Mouse (Mus musculus): ENCODE data around the gene Mcrip1. TPM values are rescaled to one million over a fixed set of nuclear protein-coding genes. Genes with fewer than 3 reads are reported as not detected.

Gene Mcrip1
- 157 and 172 TPM in 2 replicates for polyA plus RNA-seq (2015; fragmentation: Nextera tagmentation; extraction: Ambion mirVana)

DNA sequence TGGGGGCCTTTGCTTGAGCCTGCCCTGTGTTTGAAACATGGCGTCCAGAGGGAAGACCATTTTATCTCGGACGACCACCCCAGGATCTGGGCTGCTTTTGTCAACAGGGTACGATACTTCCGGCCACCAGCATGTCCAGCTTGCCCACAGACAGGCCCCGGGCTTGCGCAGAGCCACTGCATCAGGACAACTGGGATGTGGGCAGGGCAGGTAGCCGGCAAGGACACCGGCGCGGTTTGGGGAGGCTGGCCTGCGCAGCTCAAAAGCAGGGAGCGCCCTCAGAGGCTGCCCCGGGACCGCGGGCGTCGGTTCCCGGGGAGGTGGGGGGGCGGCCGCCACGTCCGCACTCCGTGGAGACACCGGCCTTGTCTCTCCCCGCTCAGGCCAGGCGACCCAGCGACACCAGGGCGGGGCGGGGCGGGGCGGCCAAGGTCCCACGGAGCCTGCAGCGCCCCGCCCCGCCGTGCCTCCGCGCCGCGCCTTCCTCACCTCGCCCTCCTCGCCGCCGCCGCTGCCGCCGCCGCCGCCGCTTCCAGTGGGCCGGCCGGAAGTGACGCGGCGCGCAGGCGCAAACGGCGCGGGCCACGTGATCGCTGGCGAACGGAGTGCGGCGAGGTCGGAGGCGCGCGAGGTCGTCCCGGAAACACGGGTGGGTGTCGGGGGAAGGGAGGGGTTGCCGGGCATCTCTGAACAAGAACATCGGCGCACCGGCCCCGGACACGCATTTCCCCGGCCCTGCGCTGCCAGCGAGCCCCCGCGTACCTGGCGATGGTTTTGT is at the start of gene Mcrip1:
TSS of gene Mcrip1 (minus strand) at position 560 of the 778 bp plus-strand sequence.

DNA sequence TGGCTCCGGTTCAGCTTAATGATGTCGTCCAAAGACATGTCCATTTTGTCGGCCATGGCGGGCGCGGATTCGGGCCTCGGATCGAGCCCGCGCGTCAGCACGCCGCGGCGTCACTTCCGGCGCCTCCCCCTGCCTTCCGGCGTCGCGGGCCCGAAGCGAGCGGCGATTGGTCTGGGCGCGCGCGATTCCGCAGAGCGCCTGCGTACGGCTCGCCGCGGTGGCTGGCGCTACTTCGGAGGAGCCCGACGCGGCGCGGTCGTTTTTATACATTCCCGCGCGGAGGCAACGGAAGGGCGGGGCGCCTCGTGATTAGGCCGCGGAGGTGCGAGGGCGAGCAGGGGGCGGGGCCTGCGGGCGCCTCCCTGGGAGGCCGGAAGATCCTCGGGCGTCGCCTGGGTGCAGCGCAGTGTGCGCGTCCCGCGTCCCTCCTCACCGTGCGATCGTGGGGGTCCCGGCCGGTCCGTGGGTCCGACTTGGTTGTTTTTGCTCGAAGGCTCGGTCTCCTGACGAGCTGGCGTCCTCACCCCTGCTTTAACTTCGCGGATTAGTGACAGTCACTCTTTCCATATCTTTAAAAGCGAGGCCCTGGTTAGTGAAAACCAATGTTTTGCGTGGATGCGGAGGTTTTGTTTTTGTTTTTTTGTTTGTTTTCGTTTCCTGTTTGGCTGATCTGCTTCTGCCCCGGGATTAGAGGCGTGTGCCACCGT is 48.9 kb upstream of the Mcrip1 start, which contains the start of the genes Alyref and Anapc11:
TSS of gene Alyref (minus strand) at position 83 of the 707 bp plus-strand sequence.
TSS of gene Anapc11 (plus strand) at position 139 of the 707 bp plus-strand sequence.

DNA sequence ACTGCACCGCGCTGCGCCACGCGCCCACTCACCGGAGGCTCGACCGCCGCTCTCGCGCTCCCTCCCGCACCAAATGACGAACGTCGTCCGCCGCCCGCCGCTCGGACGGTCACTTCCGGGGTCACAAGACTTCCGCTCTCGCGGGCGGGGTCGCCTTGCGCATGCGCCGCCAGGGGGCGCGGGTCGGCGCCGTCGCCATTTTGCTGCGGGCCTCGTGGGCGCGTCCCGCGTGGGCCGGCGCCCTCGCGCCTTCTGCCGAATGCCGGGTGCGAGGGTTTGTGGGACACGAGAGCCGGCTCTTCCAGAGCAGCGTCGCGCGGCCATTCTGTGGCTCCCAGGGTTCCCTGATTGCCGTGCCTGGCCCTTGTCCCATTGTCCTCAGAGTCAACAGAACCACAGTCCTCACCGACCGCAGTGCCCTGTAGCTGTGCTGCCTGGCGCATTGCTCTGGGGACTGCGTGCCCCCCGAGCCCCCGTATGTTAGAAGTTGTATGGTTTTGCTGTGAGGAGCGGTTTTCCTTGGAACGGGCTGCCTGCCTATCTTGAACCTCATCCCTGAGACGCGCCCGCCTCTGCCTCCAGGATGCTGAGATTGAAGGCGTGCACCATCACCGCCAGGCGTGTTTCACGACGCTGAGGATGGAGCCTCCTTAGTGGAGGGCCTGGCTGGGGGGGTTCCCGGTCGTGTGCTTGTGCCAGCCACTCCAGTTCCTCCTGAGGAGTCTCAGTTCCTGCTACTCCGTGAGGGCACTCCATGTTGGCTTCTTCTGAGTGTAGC is 32.2 kb upstream of the Mcrip1 start, which contains the start of gene Arhgdia:
TSS of gene Arhgdia (minus strand) at position 135 of the 778 bp plus-strand sequence.

DNA sequence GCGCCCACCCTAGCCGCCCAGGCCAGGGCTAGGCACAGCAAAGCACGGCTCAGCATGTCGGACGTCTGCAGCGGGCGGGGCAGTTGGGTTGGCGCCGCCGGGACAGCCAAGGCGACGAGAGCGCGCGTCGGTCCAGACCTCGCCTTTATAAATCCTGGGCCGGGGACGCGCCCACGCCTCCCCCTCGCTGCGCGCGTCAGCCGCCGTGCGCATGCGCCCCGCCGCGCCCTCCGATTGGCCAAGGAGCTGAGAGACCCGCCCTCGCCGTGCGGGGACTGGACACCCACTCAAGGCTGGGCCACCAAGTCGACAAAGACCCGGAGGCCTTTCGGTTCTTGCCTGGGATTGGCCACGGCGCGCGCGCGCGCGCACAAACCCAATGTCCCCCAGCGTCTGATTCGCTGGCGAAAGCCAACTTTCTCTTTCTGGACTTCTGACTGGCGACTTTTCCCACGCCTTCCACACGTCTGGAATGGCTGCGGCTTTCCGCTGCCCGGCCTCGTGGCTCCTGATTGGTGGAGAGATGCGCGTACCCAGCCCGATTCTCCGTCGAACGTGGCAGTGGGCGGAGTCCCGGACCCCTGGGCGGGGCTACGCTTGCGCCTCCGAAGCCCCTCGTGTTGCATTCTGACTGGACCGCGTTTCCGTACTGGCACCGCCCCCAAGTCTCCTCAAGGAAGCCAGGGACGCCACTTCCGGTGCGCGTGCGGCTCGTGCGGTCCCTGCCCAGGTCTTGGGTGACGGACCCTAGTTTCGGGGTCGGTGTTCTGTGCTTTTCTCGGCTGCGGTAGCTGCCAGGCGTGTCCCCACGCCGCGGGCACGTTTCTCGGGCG is 23.4 kb upstream of the Mcrip1 start, which contains the start of gene P4hb:
TSS of gene P4hb (minus strand) at position 502 of the 833 bp plus-strand sequence.

DNA sequence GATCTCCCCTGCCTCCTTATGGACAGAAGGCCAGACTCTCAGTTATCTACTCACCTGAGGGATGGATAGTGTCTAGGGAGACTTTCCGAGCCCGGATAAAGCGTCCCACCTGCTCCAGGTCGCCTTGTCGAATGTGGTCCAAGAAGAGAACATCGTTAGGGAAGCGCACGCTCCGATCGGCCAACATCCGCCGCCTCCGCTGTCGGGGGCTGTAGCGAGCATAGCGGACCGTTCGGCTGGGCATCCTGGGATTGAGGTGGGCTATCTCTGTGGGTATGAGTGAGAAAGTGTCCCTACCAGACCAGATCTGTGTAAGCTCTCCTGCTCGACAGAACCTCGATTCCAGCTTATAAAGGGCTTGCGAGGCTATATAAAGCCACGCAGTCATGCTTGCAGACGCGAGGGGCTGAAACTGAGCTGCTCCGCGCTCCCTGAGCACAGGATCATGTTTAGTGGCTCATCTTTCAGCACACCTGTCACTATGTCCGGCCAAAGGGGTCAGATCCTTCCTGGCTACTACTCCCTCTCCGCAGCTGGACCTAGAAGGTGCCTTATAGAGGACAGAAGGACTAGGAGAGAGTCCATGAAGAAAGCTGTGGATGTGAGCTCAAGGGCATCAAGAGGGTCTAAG is 1.4 kb upstream of the Mcrip1 start, which contains the start of gene Ppp1r27:
TSS of gene Ppp1r27 (minus strand) at position 323 of the 631 bp plus-strand sequence.

DNA sequence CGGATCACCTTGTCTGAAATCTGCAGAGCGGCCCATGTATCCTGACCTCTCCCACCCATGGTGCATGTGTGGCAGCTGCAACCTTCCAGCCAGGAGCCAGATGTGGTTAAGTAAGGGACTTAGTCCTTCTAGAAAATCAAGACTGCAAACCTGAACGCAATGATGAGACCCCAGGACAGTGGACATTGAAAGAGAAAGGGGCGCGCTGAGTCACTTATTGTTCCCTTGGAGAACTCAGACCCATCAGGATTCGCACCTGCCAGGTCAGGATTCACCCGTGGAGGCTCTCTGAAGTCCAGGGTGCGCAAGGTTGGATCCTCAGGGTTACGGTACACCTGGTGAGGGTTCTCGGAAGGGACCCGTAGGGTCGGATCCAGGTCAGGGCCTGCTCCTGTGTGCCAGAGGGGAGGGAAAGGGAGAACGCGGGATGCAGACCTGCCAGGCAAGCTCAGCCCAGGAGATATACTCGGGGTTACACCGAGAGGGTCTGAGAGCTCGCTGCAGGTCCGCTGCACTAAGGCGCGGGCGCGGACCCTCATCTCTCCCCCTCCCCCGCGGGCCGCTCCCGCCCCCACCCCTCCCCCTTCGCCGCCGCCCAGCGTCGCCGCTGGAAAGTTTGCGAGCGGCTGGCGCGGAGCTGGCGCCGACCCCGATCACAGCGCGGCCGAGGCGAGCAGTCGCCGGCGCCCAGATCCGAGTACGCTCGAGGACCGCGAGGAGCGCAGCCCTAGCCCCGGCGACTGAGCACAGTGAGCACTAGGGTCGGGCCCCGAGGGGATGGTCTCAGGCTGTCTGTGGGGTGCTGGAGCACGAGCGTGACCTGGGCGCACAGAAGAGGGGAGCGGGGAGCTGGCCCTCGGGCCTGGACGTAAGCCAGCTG is 19.2 kb downstream of the Mcrip1 start, which contains the start of gene Gcgr:
TSS of gene Gcgr (plus strand) at position 615 of the 880 bp plus-strand sequence.

Other genes with a start within 250 kb of the Mcrip1 start
- 2,099 and 2,365 TPM in 2 replicates for gene Actg1, start 201.2 kb downstream of the Mcrip1 start, polyA plus RNA-seq (2015; fragmentation: Nextera tagmentation; extraction: Ambion mirVana)
- gene Fscn2, start 188.2 kb downstream of the Mcrip1 start, polyA plus RNA-seq (2015; fragmentation: Nextera tagmentation; extraction: Ambion mirVana) = 0.40 and 0.50 TPM in 2 replicates
- gene Faap100, start 171.0 kb downstream of the Mcrip1 start, polyA plus RNA-seq (2015; fragmentation: Nextera tagmentation; extraction: Ambion mirVana) = 14.0 and 14.3 TPM in 2 replicates
- gene Nploc4, start 112.0 kb downstream of the Mcrip1 start, polyA plus RNA-seq (2015; fragmentation: Nextera tagmentation; extraction: Ambion mirVana) = 16.9 and 18.8 TPM in 2 replicates
- gene Tspan10, start 107.1 kb downstream of the Mcrip1 start, polyA plus RNA-seq (2015; fragmentation: Nextera tagmentation; extraction: Ambion mirVana) = not detected in 2 replicates
- not detected in 2 replicates for gene Pde6g, start 96.2 kb downstream of the Mcrip1 start, polyA plus RNA-seq (2015; fragmentation: Nextera tagmentation; extraction: Ambion mirVana)
- gene Oxld1, start 91.7 kb downstream of the Mcrip1 start, polyA plus RNA-seq (2015; fragmentation: Nextera tagmentation; extraction: Ambion mirVana) = 17.1 and 17.8 TPM in 2 replicates
- 13.1 and 15.9 TPM in 2 replicates for gene Ccdc137, start 91.6 kb downstream of the Mcrip1 start, polyA plus RNA-seq (2015; fragmentation: Nextera tagmentation; extraction: Ambion mirVana)
- 29.6 and 31.2 TPM in 2 replicates for gene Arl16, start 82.1 kb downstream of the Mcrip1 start, polyA plus RNA-seq (2015; fragmentation: Nextera tagmentation; extraction: Ambion mirVana)
- gene Mrpl12, start 65.1 kb downstream of the Mcrip1 start, polyA plus RNA-seq (2015; fragmentation: Nextera tagmentation; extraction: Ambion mirVana) = 91.2 and 100 TPM in 2 replicates
- 34.6 and 38.5 TPM in 2 replicates for gene Slc25a10, start 57.9 kb downstream of the Mcrip1 start, polyA plus RNA-seq (2015; fragmentation: Nextera tagmentation; extraction: Ambion mirVana)
- gene Gcgr, start 19.0 kb downstream of the Mcrip1 start, polyA plus RNA-seq (2015; fragmentation: Nextera tagmentation; extraction: Ambion mirVana) = 0.93 and 0.97 TPM in 2 replicates
- not detected in 2 replicates for gene Ppp1r27, start 1.4 kb upstream of the Mcrip1 start, polyA plus RNA-seq (2015; fragmentation: Nextera tagmentation; extraction: Ambion mirVana)
- 515 and 546 TPM in 2 replicates for gene P4hb, start 23.5 kb upstream of the Mcrip1 start, polyA plus RNA-seq (2015; fragmentation: Nextera tagmentation; extraction: Ambion mirVana)
- 458 and 475 TPM in 2 replicates for gene Arhgdia, start 31.9 kb upstream of the Mcrip1 start, polyA plus RNA-seq (2015; fragmentation: Nextera tagmentation; extraction: Ambion mirVana)
- gene Alyref, start 48.6 kb upstream of the Mcrip1 start, polyA plus RNA-seq (2015; fragmentation: Nextera tagmentation; extraction: Ambion mirVana) = 162 and 194 TPM in 2 replicates
- gene Anapc11, start 48.7 kb upstream of the Mcrip1 start, polyA plus RNA-seq (2015; fragmentation: Nextera tagmentation; extraction: Ambion mirVana) = 165 and 166 TPM in 2 replicates
- gene Npb, start 58.8 kb upstream of the Mcrip1 start, polyA plus RNA-seq (2015; fragmentation: Nextera tagmentation; extraction: Ambion mirVana) = 0.43 and 1.1 TPM in 2 replicates
- gene Pcyt2, start 68.2 kb upstream of the Mcrip1 start, polyA plus RNA-seq (2015; fragmentation: Nextera tagmentation; extraction: Ambion mirVana) = 72.3 and 111 TPM in 2 replicates
- 24.9 and 25.5 TPM in 2 replicates for gene Sirt7, start 75.5 kb upstream of the Mcrip1 start, polyA plus RNA-seq (2015; fragmentation: Nextera tagmentation; extraction: Ambion mirVana)
- gene Mafg, start 83.9 kb upstream of the Mcrip1 start, polyA plus RNA-seq (2015; fragmentation: Nextera tagmentation; extraction: Ambion mirVana) = 19.3 and 22.6 TPM in 2 replicates
- 22.5 and 33.3 TPM in 2 replicates for gene Pycr1, start 94.0 kb upstream of the Mcrip1 start, polyA plus RNA-seq (2015; fragmentation: Nextera tagmentation; extraction: Ambion mirVana)
- 0.28 TPM in 1 of 2 replicates, not detected in the other for gene Myadml2, start 98.4 kb upstream of the Mcrip1 start, polyA plus RNA-seq (2015; fragmentation: Nextera tagmentation; extraction: Ambion mirVana)
- 2.6 and 4.4 TPM in 2 replicates for gene Notum, start 111.4 kb upstream of the Mcrip1 start, polyA plus RNA-seq (2015; fragmentation: Nextera tagmentation; extraction: Ambion mirVana)
- 72.0 and 79.9 TPM in 2 replicates for gene Aspscr1, start 123.2 kb upstream of the Mcrip1 start, polyA plus RNA-seq (2015; fragmentation: Nextera tagmentation; extraction: Ambion mirVana)
- gene Cenpx, start 164.0 kb upstream of the Mcrip1 start, polyA plus RNA-seq (2015; fragmentation: Nextera tagmentation; extraction: Ambion mirVana) = 94.9 and 105 TPM in 2 replicates
- 21.2 and 22.0 TPM in 2 replicates for gene Lrrc45, start 164.2 kb upstream of the Mcrip1 start, polyA plus RNA-seq (2015; fragmentation: Nextera tagmentation; extraction: Ambion mirVana)
- 10.7 and 14.6 TPM in 2 replicates for gene Rac3, start 171.7 kb upstream of the Mcrip1 start, polyA plus RNA-seq (2015; fragmentation: Nextera tagmentation; extraction: Ambion mirVana)
- 31.5 and 35.7 TPM in 2 replicates for gene Dcxr, start 177.6 kb upstream of the Mcrip1 start, polyA plus RNA-seq (2015; fragmentation: Nextera tagmentation; extraction: Ambion mirVana)
- gene Cbr2, start 182.4 kb upstream of the Mcrip1 start, polyA plus RNA-seq (2015; fragmentation: Nextera tagmentation; extraction: Ambion mirVana) = 81.7 and 93.4 TPM in 2 replicates
- gene Hmga1b, start 213.1 kb upstream of the Mcrip1 start, polyA plus RNA-seq (2015; fragmentation: Nextera tagmentation; extraction: Ambion mirVana) = 1.5 and 2.2 TPM in 2 replicates
- gene Rfng, start 234.5 kb upstream of the Mcrip1 start, polyA plus RNA-seq (2015; fragmentation: Nextera tagmentation; extraction: Ambion mirVana) = 19.7 and 20.3 TPM in 2 replicates
- 118 and 123 TPM in 2 replicates for gene Gps1, start 234.5 kb upstream of the Mcrip1 start, polyA plus RNA-seq (2015; fragmentation: Nextera tagmentation; extraction: Ambion mirVana)
- 38.1 and 41.2 TPM in 2 replicates for gene Dus1l, start 246.7 kb upstream of the Mcrip1 start, polyA plus RNA-seq (2015; fragmentation: Nextera tagmentation; extraction: Ambion mirVana)